Mouse (Mus musculus): Measurements from ENCODE around the gene Grik5. TPM values are rescaled to one million over a fixed set of nuclear protein-coding genes. Genes with fewer than 3 reads are reported as not detected.

Gene Grik5
- 0.32 TPM for polyA plus RNA-seq (2014; fragmentation: Illumina TruSeq; extraction: RNeasy Lipid Tissue Mini Kit (QIAGEN cat#74804); ENCODE audit: low read depth, low replicate concordance)

GRCm38 (mm10) chr7:25071979-25072715 is at the start of gene Grik5, which contains the start of gene Zfp574:
Gene Grik5, minus strand, starts transcription at chr7:25072346.
Gene Zfp574, plus strand, starts transcription at chr7:25072567.

DNA sequence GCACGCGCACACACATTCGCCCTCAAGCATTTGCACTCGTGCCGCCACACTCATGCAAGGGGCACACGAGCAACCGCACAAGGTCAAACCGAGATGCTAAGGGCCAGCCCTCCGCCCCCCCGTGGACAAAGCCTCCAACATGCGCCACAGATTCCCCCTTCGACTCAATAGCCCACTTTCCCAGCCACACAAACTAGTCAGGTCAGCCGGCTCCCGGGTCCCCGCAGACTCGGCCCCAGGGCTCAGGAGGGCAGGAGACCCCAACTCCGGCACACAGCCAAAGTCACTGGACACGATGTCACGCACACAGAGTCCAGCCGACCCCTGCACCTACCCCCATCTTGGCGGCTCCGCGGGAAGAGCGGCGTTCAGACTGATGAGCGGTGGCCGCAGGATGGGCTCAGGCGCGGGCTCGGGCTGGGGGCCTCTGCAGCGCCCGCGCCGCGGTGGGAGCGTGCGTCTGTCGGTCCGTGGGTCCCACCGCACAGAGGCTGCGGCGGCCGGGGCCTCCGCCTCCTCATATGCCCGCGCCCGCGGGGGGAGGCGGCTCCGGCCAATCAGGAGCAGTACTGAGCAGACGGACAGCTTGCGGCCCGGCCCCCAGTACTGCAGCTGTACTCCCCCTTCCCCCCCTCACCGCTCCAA is 66.6 kb downstream of the Grik5 start, which contains the start of gene Atp1a3:
Gene Atp1a3 (minus strand): TSS at position 538 of the 645 bp plus-strand sequence.

DNA sequence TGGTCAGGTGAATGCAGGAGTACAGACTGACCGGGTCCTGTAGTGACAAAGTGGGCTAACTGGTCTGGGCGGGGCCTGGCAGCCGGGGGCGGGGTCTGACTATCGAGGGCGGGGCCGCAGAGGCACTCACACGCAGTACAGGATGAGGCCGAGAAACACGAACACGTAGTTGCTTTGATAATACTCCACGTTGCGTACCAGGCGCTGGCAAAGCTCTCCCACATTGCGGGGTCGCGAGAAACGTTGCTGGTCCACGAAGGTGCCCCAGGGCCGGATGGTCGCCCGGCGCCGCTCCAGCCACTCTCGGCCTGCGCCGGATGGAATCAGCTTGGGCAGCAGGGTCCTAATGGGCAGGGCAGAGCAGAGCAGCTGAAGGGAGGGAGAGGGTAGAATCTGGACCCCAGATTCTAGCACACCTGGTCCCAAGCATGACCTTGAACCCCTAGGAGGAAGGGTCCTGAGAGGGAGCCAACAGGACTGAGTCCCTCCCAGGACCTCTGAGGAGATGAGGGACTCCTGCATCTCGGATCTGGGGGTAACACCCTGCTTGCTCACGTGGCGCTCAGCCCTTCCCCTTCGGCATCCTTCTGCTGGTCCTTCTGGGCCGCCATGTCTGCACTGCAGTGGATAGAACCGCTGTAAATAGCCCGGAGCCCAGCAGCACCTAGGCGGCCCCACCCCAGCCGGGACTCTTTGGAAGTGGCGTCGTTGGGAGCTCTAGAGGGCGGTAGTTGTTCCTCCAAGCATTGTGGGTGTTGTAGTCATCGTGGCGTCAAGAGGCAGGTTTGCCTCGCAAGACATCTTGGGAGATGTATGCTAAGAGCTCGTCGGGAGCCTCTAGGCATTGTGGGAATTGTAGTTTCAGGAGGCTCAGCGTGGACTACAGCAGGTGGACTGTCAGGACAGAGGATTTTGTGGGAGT is 99.9 kb downstream of the Grik5 start, which contains the start of gene Rabac1:
Gene Rabac1 (minus strand): TSS at position 783 of the 922 bp plus-strand sequence.

Other genes starting within 250 kb of the Grik5 start
- gene Gm9844, start 210.1 kb downstream of the Grik5 start, polyA plus RNA-seq (2014; fragmentation: Illumina TruSeq; extraction: RNeasy Lipid Tissue Mini Kit (QIAGEN cat#74804); ENCODE audit: low read depth, low replicate concordance) = not detected
- gene Lypd4, start 202.4 kb downstream of the Grik5 start, polyA plus RNA-seq (2014; fragmentation: Illumina TruSeq; extraction: RNeasy Lipid Tissue Mini Kit (QIAGEN cat#74804); ENCODE audit: low read depth, low replicate concordance) = not detected
- gene Dmrtc2, start 202.3 kb downstream of the Grik5 start, polyA plus RNA-seq (2014; fragmentation: Illumina TruSeq; extraction: RNeasy Lipid Tissue Mini Kit (QIAGEN cat#74804); ENCODE audit: low read depth, low replicate concordance) = not detected
- gene Rps19, start 188.0 kb downstream of the Grik5 start, polyA plus RNA-seq (2014; fragmentation: Illumina TruSeq; extraction: RNeasy Lipid Tissue Mini Kit (QIAGEN cat#74804); ENCODE audit: low read depth, low replicate concordance) = 37.7 TPM
- 0.45 TPM for gene Cd79a, start 175.0 kb downstream of the Grik5 start, polyA plus RNA-seq (2014; fragmentation: Illumina TruSeq; extraction: RNeasy Lipid Tissue Mini Kit (QIAGEN cat#74804); ENCODE audit: low read depth, low replicate concordance)
- 1.1 TPM for gene Arhgef1, start 169.4 kb downstream of the Grik5 start, polyA plus RNA-seq (2014; fragmentation: Illumina TruSeq; extraction: RNeasy Lipid Tissue Mini Kit (QIAGEN cat#74804); ENCODE audit: low read depth, low replicate concordance)
- gene Gm4881, start 127.9 kb downstream of the Grik5 start, polyA plus RNA-seq (2014; fragmentation: Illumina TruSeq; extraction: RNeasy Lipid Tissue Mini Kit (QIAGEN cat#74804); ENCODE audit: low read depth, low replicate concordance) = not detected
- gene Rabac1, start 99.6 kb downstream of the Grik5 start, polyA plus RNA-seq (2014; fragmentation: Illumina TruSeq; extraction: RNeasy Lipid Tissue Mini Kit (QIAGEN cat#74804); ENCODE audit: low read depth, low replicate concordance) = 1.6 TPM
- not detected for gene Atp1a3, start 66.4 kb downstream of the Grik5 start, polyA plus RNA-seq (2014; fragmentation: Illumina TruSeq; extraction: RNeasy Lipid Tissue Mini Kit (QIAGEN cat#74804); ENCODE audit: low read depth, low replicate concordance)
- 0.42 TPM for gene Zfp574, start 221 bp upstream of the Grik5 start, polyA plus RNA-seq (2014; fragmentation: Illumina TruSeq; extraction: RNeasy Lipid Tissue Mini Kit (QIAGEN cat#74804); ENCODE audit: low read depth, low replicate concordance)
- gene Pou2f2, start 107.4 kb upstream of the Grik5 start, polyA plus RNA-seq (2014; fragmentation: Illumina TruSeq; extraction: RNeasy Lipid Tissue Mini Kit (QIAGEN cat#74804); ENCODE audit: low read depth, low replicate concordance) = 0.32 TPM
- gene Dedd2, start 148.3 kb upstream of the Grik5 start, polyA plus RNA-seq (2014; fragmentation: Illumina TruSeq; extraction: RNeasy Lipid Tissue Mini Kit (QIAGEN cat#74804); ENCODE audit: low read depth, low replicate concordance) = 0.45 TPM
- 0.58 TPM for gene Zfp526, start 149.1 kb upstream of the Grik5 start, polyA plus RNA-seq (2014; fragmentation: Illumina TruSeq; extraction: RNeasy Lipid Tissue Mini Kit (QIAGEN cat#74804); ENCODE audit: low read depth, low replicate concordance)
- gene Gsk3a, start 165.5 kb upstream of the Grik5 start, polyA plus RNA-seq (2014; fragmentation: Illumina TruSeq; extraction: RNeasy Lipid Tissue Mini Kit (QIAGEN cat#74804); ENCODE audit: low read depth, low replicate concordance) = 6.8 TPM
- 1.3 TPM for gene Erf, start 178.4 kb upstream of the Grik5 start, polyA plus RNA-seq (2014; fragmentation: Illumina TruSeq; extraction: RNeasy Lipid Tissue Mini Kit (QIAGEN cat#74804); ENCODE audit: low read depth, low replicate concordance)
- gene Cic, start 195.4 kb upstream of the Grik5 start, polyA plus RNA-seq (2014; fragmentation: Illumina TruSeq; extraction: RNeasy Lipid Tissue Mini Kit (QIAGEN cat#74804); ENCODE audit: low read depth, low replicate concordance) = 5.7 TPM
- 0.69 TPM for gene Pafah1b3, start 225.6 kb upstream of the Grik5 start, polyA plus RNA-seq (2014; fragmentation: Illumina TruSeq; extraction: RNeasy Lipid Tissue Mini Kit (QIAGEN cat#74804); ENCODE audit: low read depth, low replicate concordance)
- gene Prr19, start 229.1 kb upstream of the Grik5 start, polyA plus RNA-seq (2014; fragmentation: Illumina TruSeq; extraction: RNeasy Lipid Tissue Mini Kit (QIAGEN cat#74804); ENCODE audit: low read depth, low replicate concordance) = not detected
- not detected for gene Tmem145, start 233.8 kb upstream of the Grik5 start, polyA plus RNA-seq (2014; fragmentation: Illumina TruSeq; extraction: RNeasy Lipid Tissue Mini Kit (QIAGEN cat#74804); ENCODE audit: low read depth, low replicate concordance)
- gene Megf8, start 244.8 kb upstream of the Grik5 start, polyA plus RNA-seq (2014; fragmentation: Illumina TruSeq; extraction: RNeasy Lipid Tissue Mini Kit (QIAGEN cat#74804); ENCODE audit: low read depth, low replicate concordance) = 0.29 TPM

All from liver, adult 10 weeks (tissue).